Mouse (Mus musculus) left cerebral cortex, adult 2 months (tissue): ENCODE measurements at regions not wholly inside any gene's neighbourhood (a gene's known extent, or its start where the extent isn't known, plus 50 kb on each side); places are given as distances from the start of the nearest gene placed in this dataset.

Experiments
- DNase-seq, 2 experiments: peaks; one replicate each; pipeline ENCODE4 v3.0.0; 2021 to 2022; ENCODE audit warnings: low spot score in 2 of 2, mixed read lengths in 1 of 2; ENCODE audit errors: extremely low spot score in 1 of 2
- H3K27ac ChIP-seq: fragments of 200-600 bp; 2 replicates; pipeline ENCODE4 v1.8.1; 2022
- H3K4me3 ChIP-seq: fragments of 200-600 bp; 2 replicates; pipeline ENCODE4 v1.8.1; 2022
- CTCF ChIP-seq: fragments of 200-600 bp; IDR thresholded peaks from 2 replicates; pipeline ENCODE4 v1.8.1; 2022; ENCODE audit warnings: antibody characterized with exemption, mild to moderate bottlenecking, moderate library complexity
- intact Hi-C: fragments of 180-260 bp; cut with DNase I; formaldehyde crosslinking; loops from one replicate; pipeline ENCODE4 v1.15.1; 2025

GRCm38 (mm10) chr1:185639486-185639885, 184.8 kb downstream of the Slc30a10 start:
- no peak for DNase-seq
- intact Hi-C loops, result no loop called here
- H3K27ac ChIP-seq, result no peak overlapping the region
- H3K4me3 ChIP-seq, result no peak overlapping the region
- no peak for TF ChIP-seq CTCF

GRCm38 (mm10) chr1:185644026-185644425, 189.4 kb downstream of the Slc30a10 start:
- no peak for TF ChIP-seq CTCF
- H3K27ac ChIP-seq, result no peak overlapping the region
- H3K4me3 ChIP-seq, result no peak overlapping the region
- no peak for DNase-seq
- intact Hi-C loops, result no loop called here

- Histone ChIP-seq H3K4me3 (no peak overlapping the region), H3K27ac (no peak overlapping the region)
- intact Hi-C loops, result no loop called here
- TF ChIP-seq CTCF, result no peak
- no peak for DNase-seq
These were observed 193.5 kb downstream of the Slc30a10 start for GRCm38 (mm10) chr1:185648128-185648527.

- intact Hi-C loops, result no loop called here
- DNase-seq, result no peak
- H3K27ac ChIP-seq, result no peak overlapping the region
- H3K4me3 ChIP-seq, result no peak overlapping the region
- no peak for TF ChIP-seq CTCF
These were observed 194.3 kb downstream of the Slc30a10 start for GRCm38 (mm10) chr1:185648926-185649325.

- H3K4me3 ChIP-seq, result no peak overlapping the region
- TF ChIP-seq CTCF, result no peak
- intact Hi-C loops, result no loop called here
- no peak for DNase-seq
- no peak overlapping the region for H3K27ac ChIP-seq
These were observed 196.3 kb downstream of the Slc30a10 start for GRCm38 (mm10) chr1:185650926-185651325.

- Histone ChIP-seq H3K27ac (no peak overlapping the region), H3K4me3 (no peak overlapping the region)
- no peak for TF ChIP-seq CTCF
- no peak for DNase-seq
- intact Hi-C loops, result no loop called here
These were observed 200.4 kb downstream of the Slc30a10 start for GRCm38 (mm10) chr1:185655021-185655420.

GRCm38 (mm10) chr1:185655461-185655860, 200.8 kb downstream of the Slc30a10 start:
- Histone ChIP-seq H3K4me3 (no peak overlapping the region), H3K27ac (no peak overlapping the region)
- DNase-seq, result no peak
- TF ChIP-seq CTCF, result no peak
- intact Hi-C loops, result no loop called here

GRCm38 (mm10) chr1:185657286-185657685, 202.6 kb downstream of the Slc30a10 start:
- H3K27ac ChIP-seq, result no peak overlapping the region
- DNase-seq, result no peak
- intact Hi-C loops, result no loop called here
- no peak for TF ChIP-seq CTCF
- H3K4me3 ChIP-seq, result no peak overlapping the region

GRCm38 (mm10) chr1:185659476-185659875, 204.8 kb downstream of the Slc30a10 start:
- no peak for TF ChIP-seq CTCF
- no peak for DNase-seq
- H3K27ac ChIP-seq, result no peak overlapping the region
- no peak overlapping the region for H3K4me3 ChIP-seq
- intact Hi-C loops, result no loop called here

GRCm38 (mm10) chr1:185662336-185662735, 207.7 kb downstream of the Slc30a10 start:
- Histone ChIP-seq H3K27ac (no peak overlapping the region), H3K4me3 (no peak overlapping the region)
- intact Hi-C loops, result no loop called here
- TF ChIP-seq CTCF, result no peak
- no peak for DNase-seq

- TF ChIP-seq CTCF, result no peak
- Histone ChIP-seq H3K4me3 (no peak overlapping the region), H3K27ac (no peak overlapping the region)
- DNase-seq, result no peak
- intact Hi-C loops, result no loop called here
These were observed 215.5 kb downstream of the Slc30a10 start for GRCm38 (mm10) chr1:185670029-185670741.

GRCm38 (mm10) chr1:185672940-185673339, 218.3 kb downstream of the Slc30a10 start:
- TF ChIP-seq CTCF, result no peak
- intact Hi-C loops, result no loop called here
- no peak for DNase-seq
- Histone ChIP-seq H3K27ac (no peak overlapping the region), H3K4me3 (no peak overlapping the region)

GRCm38 (mm10) chr1:185675674-185676420, 221.2 kb downstream of the Slc30a10 start:
- TF ChIP-seq CTCF, result no peak
- intact Hi-C loops, result no loop called here
- H3K27ac ChIP-seq, result no peak overlapping the region

More at GRCm38 (mm10) chr1:185675674-185676420, 221.2 kb downstream of the Slc30a10 start:
- H3K4me3 ChIP-seq, result no peak overlapping the region
- DNase-seq, result no peak
